Mouse (Mus musculus): Measurements from ENCODE around the gene Hsfy2.

Gene Hsfy2

DNA sequence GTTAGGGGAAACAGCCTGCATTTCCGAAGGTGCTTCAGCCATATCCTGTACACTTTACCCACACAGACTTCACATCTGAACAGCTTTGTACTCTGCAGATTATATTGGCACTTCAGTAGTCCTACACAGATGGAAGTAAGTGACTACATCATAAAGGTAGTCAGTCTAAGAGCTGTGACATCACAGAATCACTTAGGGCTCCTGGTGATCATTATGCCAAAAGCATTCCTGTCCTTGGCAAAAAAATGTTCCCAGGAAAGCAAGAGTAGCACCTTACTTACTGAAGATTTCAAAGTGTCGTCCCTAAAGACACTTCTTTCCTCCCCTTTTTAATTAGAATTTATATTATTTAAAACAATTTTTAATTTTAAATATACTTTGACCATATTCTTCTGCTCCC, at the start of gene Hsfy2:
Gene Hsfy2 (minus strand): TSS at position 101 of the 400 bp plus-strand sequence.
- in situ Hi-C loops (cut with MboI; ENCODE audit: low pct_unique_long_range_greater_than_20kb in 1 of 2, low sequenced_read_pairs in 2 of 2, unreplicated experiment in 1 of 2): no loop called here

DNA sequence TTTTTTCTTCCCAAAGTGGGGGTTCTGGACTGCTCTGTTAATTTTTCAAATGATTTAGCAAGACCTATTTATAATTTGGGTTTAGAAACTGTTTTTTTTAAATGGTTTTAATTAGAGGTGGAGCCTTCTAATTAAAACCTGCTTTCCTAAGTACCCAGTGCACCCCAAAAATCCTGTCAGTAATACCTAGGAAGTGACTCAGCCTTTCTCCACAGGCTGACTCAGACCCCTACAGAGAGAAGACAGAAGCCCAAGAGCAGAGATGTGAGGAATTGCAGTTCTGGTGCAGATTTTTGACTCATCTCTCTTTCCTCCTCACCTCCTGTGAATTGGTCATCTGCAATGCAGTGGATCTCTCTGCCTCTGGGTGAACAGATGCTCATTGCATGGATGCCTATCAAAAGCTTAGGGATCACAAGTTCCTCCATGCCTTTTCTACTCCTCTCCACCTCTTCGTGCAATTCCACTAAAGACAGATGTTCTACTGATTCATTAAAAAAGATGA, 47.9 kb upstream of the Hsfy2 start:
- in situ Hi-C loops (cut with MboI; ENCODE audit: low pct_unique_long_range_greater_than_20kb in 1 of 2, low sequenced_read_pairs in 2 of 2, unreplicated experiment in 1 of 2): no loop called here

DNA sequence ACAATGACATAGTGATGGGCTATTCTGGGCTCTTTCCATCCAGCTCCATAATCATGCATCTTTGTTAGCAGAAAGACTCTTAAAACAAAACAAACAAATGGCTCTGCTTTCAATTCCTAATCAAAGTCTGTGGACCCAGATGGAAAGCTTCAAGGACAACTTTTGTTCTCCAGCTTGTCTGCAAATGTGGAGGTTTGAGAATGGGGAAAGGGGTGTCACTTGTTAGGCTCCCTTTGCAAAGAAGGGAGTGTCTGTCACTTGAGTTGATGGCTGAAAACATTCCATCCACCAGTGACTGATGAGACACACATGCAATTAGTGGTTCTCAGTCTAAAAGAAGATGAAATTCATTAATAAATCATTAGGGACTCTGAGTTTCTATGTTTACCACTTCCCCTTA, 47.3 kb upstream of the Hsfy2 start:
- in situ Hi-C loops (cut with MboI; ENCODE audit: low pct_unique_long_range_greater_than_20kb in 1 of 2, low sequenced_read_pairs in 2 of 2, unreplicated experiment in 1 of 2): no loop called here

DNA sequence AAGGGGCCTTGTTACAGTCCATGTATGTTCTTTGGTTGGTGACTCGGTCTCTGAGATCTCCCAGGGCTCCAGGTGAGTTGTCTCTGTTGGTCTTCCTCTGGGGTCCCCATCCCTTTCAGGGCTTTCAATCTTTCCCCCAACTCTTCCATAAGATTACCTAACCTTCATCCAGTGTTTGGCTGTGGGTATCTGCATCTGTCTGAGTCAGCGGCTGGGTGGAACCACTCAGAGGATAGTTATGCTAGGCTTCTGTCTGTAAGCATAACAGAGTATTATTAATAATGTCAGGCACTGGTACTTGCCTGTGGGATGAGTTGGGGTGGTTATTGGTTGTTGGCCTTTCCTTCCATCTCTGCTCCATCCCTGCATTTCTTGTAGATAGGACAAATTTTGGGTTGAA, 44.0 kb upstream of the Hsfy2 start:
- in situ Hi-C loops (cut with MboI; ENCODE audit: low pct_unique_long_range_greater_than_20kb in 1 of 2, low sequenced_read_pairs in 2 of 2, unreplicated experiment in 1 of 2): no loop called here

DNA sequence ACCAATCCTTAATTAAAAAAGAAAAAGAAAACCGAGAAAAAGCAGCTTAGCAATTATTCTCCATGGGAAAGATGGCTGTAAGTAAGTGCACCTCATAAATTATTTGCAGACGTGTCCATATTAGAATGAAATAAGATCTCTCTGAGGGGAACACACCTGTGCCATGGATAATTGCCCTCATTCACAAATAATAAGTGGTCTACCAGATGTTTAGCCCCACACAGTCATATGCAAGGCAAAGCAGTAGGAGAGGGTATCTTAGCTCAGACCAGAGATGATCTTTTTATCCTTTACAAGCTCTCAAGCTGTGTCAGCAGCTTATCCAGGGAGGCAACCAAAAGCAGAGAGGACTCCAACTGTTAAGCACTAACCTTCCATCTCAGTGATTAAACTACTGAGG, 38.0 kb upstream of the Hsfy2 start:
- in situ Hi-C loops (cut with MboI; ENCODE audit: low pct_unique_long_range_greater_than_20kb in 1 of 2, low sequenced_read_pairs in 2 of 2, unreplicated experiment in 1 of 2): no loop called here

DNA sequence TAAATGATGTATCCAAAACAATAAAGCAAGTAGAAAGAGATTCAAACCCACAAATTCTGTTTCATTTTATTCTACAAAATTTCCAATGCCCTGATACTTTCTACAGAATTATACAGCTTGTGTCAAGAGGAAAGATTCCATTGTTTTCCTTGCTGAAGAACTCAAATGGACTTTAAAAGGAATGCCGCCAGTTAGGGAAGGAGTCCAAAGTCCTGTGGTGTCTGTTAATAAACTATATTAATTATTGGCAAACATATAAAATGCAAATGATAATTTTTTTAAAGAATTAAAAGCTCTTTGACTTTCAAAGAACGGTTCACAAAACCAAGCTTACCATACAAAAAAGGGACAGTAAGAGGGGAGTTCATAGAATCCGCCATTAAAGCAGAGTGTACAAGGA, 37.4 kb upstream of the Hsfy2 start:
- in situ Hi-C loops (cut with MboI; ENCODE audit: low pct_unique_long_range_greater_than_20kb in 1 of 2, low sequenced_read_pairs in 2 of 2, unreplicated experiment in 1 of 2): no loop called here

DNA sequence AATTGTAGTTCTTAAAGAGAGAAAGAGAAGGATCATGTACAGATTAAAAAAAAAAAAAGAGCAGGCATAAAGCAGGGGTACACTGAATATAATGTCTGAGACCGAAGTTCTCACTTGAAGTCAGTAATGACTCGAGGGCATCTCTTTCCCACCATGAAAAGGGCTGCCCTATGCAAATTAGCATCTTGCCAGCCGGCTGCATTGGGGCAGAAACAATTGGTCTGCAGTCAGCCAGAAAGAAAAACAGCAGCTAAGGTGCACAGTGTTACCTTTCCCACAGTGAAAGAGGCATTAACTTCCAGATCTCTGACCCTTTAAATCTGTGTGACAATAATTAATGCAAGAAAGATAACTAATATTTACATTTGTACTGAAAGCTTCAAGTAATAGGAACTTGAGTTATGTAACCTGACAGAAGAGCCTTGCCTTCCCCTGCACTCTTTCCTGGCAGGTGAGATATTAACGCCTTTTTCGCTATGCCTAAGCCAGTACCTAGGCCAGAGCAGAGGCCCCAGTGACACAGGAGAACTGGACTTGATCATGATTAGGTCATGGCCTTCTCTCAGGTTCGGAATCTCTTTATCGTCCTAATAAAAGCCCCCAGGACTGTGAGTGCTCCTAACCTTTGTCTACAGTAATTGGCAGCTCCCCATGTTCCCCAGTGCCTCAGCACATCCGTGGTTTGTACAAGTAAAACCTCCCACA, 34.2 kb upstream of the Hsfy2 start:
- in situ Hi-C loops (cut with MboI; ENCODE audit: low pct_unique_long_range_greater_than_20kb in 1 of 2, low sequenced_read_pairs in 2 of 2, unreplicated experiment in 1 of 2): no loop called here

DNA sequence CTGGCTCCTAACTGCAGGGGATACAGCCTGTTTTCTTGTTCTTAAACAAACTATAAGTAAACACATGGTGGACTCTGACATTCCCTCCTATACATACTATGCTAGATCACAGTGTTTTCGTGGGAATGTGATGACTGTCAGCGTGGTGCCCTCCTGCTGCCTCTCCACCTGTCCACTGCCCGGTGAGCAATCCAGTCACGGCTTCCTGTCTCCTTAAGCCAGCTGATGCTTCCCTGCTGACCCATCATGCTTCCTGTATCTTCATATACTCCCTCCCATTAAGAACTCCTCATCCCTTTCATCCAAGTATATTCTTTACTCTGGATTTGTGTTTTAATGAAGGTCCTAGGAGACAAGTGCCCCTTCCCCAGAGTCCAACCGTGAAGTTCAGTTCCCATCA, 33.3 kb upstream of the Hsfy2 start:
- in situ Hi-C loops (cut with MboI; ENCODE audit: low pct_unique_long_range_greater_than_20kb in 1 of 2, low sequenced_read_pairs in 2 of 2, unreplicated experiment in 1 of 2): no loop called here

DNA sequence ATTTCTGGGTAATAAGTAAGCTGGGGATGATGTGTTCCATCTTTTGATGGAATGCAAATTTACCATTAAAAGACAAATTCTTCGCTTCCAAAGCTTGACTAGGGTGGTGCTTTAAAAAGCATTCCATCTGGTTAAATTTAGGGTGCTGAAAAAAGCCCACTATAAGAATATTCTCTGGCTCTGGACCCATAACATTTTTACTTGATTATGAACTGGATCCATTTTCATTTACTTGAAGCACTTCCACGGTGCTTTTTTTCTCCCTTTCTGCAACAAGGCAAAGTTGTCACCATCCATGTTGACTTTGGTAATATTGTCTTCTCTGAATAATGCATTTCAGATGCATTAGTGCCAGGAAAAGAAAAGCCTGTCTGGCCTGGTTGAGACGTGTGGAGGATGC, 27.4 kb upstream of the Hsfy2 start:
- in situ Hi-C loops (cut with MboI; ENCODE audit: low pct_unique_long_range_greater_than_20kb in 1 of 2, low sequenced_read_pairs in 2 of 2, unreplicated experiment in 1 of 2): no loop called here

DNA sequence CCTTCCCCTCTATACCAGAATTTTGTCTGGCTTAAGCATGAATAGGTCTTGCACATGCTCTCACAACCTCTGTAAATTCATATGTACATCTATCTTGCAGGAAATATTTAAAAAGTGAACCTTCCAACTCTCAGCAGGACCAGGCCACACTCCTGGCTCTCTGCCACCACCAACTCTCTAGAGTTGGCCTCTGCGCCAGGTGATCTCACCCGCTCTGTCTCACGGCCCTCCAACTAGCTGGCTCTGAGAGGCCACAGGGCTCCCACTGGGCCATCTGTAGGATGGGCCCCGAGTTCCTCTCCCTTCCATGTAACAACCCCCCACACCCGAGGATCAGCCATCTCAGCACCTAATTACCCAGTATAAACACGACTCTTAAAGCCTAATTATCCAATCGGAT, 10.4 kb downstream of the Hsfy2 start:
- in situ Hi-C loops (cut with MboI; ENCODE audit: low pct_unique_long_range_greater_than_20kb in 1 of 2, low sequenced_read_pairs in 2 of 2, unreplicated experiment in 1 of 2): no loop called here

DNA sequence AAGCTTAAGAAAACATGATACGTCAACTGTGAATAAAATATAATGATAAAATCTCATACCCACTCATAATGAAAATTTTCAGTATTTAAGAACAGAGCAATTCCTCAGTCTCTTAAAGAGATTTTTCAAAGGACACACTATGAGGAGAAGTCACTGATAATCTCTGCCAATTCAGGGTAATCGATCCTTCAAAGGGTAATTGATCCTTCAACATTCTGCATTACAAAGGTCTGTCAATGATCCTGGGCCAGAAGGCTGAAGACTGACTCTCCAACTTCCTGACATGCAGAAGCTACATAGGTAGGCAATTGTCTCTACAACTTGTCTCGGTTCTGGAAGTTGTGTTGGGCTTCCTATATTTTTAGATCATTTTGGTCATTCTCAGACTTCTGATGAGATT, 12.9 kb downstream of the Hsfy2 start:
- in situ Hi-C loops (cut with MboI; ENCODE audit: low pct_unique_long_range_greater_than_20kb in 1 of 2, low sequenced_read_pairs in 2 of 2, unreplicated experiment in 1 of 2): no loop called here

DNA sequence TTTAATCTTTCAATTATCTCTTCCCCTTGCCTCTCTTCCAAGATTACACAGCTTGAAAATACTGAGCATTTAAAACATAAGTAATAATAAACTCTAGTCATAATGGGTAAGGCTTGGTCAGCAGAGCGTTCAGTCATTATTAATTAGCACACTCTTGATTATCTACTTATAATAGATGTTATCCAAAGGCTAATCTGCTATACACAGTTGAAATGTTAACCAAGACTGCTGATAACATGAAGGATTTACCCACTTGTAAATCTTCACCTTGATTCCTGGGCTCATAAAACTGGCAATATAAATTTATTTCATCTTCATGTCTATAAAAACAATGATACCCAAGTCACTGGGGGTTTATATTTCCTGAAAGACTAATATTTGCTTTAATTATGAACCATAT, 24.9 kb downstream of the Hsfy2 start:
- in situ Hi-C loops (cut with MboI; ENCODE audit: low pct_unique_long_range_greater_than_20kb in 1 of 2, low sequenced_read_pairs in 2 of 2, unreplicated experiment in 1 of 2): no loop called here

Measured in mouse embryonic stem cell (cell line).